Mouse (Mus musculus) bone marrow macrophage, adult 2 months (primary cell): ENCODE data around the gene Nr2f2. TPM values are rescaled to one million over a fixed set of nuclear protein-coding genes. Genes with fewer than 3 reads are reported as not detected.

Experiments used
- H3K27ac ChIP-seq: 2 replicates; pipeline ENCODE4 v1.5.1; 2012; ENCODE audit warnings: low read depth, low read length; ENCODE audit not compliant: insufficient read depth
- H3K4me1 ChIP-seq: 2 replicates; pipeline ENCODE4 v1.6.1; 2012; ENCODE audit warnings: low read length; ENCODE audit not compliant: control insufficient read depth, insufficient read depth
- H3K4me3 ChIP-seq: 2 replicates; pipeline ENCODE4 v1.5.1; 2012; ENCODE audit warnings: mild to moderate bottlenecking, low read length, moderate library complexity; ENCODE audit not compliant: insufficient read depth
- CTCF ChIP-seq: IDR thresholded peaks from 2 replicates; pipeline ENCODE4 v1.5.1; 2012; ENCODE audit warnings: low read depth, mild to moderate bottlenecking, low read length, moderate library complexity
- POLR2A ChIP-seq: IDR thresholded peaks from 2 replicates; pipeline ENCODE4 v1.6.1; 2012; ENCODE audit warnings: mild to moderate bottlenecking, low read depth, low read length, borderline replicate concordance
- polyA plus RNA-seq: library from polyadenylated mRNA; stranded (reverse); fragments of >200 nt; gene quantifications from 2 replicates; pipeline ENCODE4 v1.2.4, GENCODE M21; 2012; ENCODE audit not compliant: missing spikeins, insufficient read depth, insufficient read length

The Nr2f2 gene
- polyA plus RNA-seq, 1 experiment, result not detected

GRCm38 (mm10) chr7:70350781-70351551 lies 15.6 kb downstream of the Nr2f2 start:
- H3K4me3 ChIP-seq, result no peak overlapping the region
- H3K4me1 ChIP-seq, result no peaks in the 10 kb centered on the region
- no peak overlapping the region for H3K27ac ChIP-seq
- no peak for TF ChIP-seq CTCF
- no peak for TF ChIP-seq POLR2A

GRCm38 (mm10) chr7:70349981-70350670 lies 16.4 kb downstream of the Nr2f2 start:
- no peaks in the 10 kb centered on the region for H3K4me1 ChIP-seq
- TF ChIP-seq POLR2A (no peak), CTCF (no peak)
- H3K27ac ChIP-seq, result no peak overlapping the region
- no peak overlapping the region for H3K4me3 ChIP-seq

GRCm38 (mm10) chr7:70348977-70349615 lies 17.4 kb downstream of the Nr2f2 start:
- no peak for TF ChIP-seq CTCF
- no peak for TF ChIP-seq POLR2A
- Histone ChIP-seq H3K4me3 (no peak overlapping the region), H3K4me1 (no peaks in the 10 kb centered on the region), H3K27ac (no peak overlapping the region)

- no peak for TF ChIP-seq CTCF
- no peak for TF ChIP-seq POLR2A
- Histone ChIP-seq H3K4me3 (no peak overlapping the region), H3K27ac (no peak overlapping the region), H3K4me1 (no peaks in the 10 kb centered on the region)
These were observed 18.2 kb downstream of the Nr2f2 start for GRCm38 (mm10) chr7:70348064-70348976.

GRCm38 (mm10) chr7:70347618-70347958 lies 18.9 kb downstream of the Nr2f2 start:
- no peak for TF ChIP-seq CTCF
- TF ChIP-seq POLR2A, result no peak
- Histone ChIP-seq H3K4me1 (no peaks in the 10 kb centered on the region), H3K27ac (no peak overlapping the region), H3K4me3 (no peak overlapping the region)

- Histone ChIP-seq H3K4me3 (no peak overlapping the region), H3K27ac (no peak overlapping the region), H3K4me1 (no peaks in the 10 kb centered on the region)
- TF ChIP-seq POLR2A, result no peak
- TF ChIP-seq CTCF, result no peak
These were observed 19.5 kb downstream of the Nr2f2 start for GRCm38 (mm10) chr7:70346951-70347617.

- TF ChIP-seq CTCF (no peak), POLR2A (no peak)
- Histone ChIP-seq H3K4me1 (no peaks in the 10 kb centered on the region), H3K27ac (no peak overlapping the region), H3K4me3 (no peak overlapping the region)
These were observed 20.5 kb downstream of the Nr2f2 start for GRCm38 (mm10) chr7:70346010-70346536.

GRCm38 (mm10) chr7:70343426-70343825 lies 23.1 kb downstream of the Nr2f2 start:
- TF ChIP-seq POLR2A (no peak), CTCF (no peak)

GRCm38 (mm10) chr7:70342771-70343170 lies 23.8 kb downstream of the Nr2f2 start:
- TF ChIP-seq CTCF (no peak), POLR2A (no peak)
- H3K27ac ChIP-seq, result no peak overlapping the region
- H3K4me3 ChIP-seq, result no peak overlapping the region
- H3K4me1 ChIP-seq, result no peaks in the 10 kb centered on the region

More at GRCm38 (mm10) chr7:70343426-70343825, 23.1 kb downstream of the Nr2f2 start:
- Histone ChIP-seq H3K4me3 (no peak overlapping the region), H3K27ac (no peak overlapping the region), H3K4me1 (no peaks in the 10 kb centered on the region)
